Mouse (Mus musculus) hindbrain, embryonic 11.5 days (tissue): ENCODE data around the gene Cntrl. TPM values are rescaled to one million over a fixed set of nuclear protein-coding genes. Genes with fewer than 3 reads are reported as not detected.
A peak's percentile ranks its signal among the peaks of the same experiment; 100 is the strongest.

Experiments used
- ATAC-seq: fragments of 200-750 bp; cut with Nextera tagmentation; 2 replicates; pipeline ENCODE4 v1.8.0; 2017; ENCODE audit warnings: mild to moderate bottlenecking, moderate TSS enrichment, moderate library complexity; ENCODE audit not compliant: low FRiP score
- DNase-seq: peaks from one replicate; pipeline ENCODE4 v3.0.0-alpha.2; 2015; ENCODE audit warnings: low spot score
- H3K27ac ChIP-seq: fragments of 300-500 bp; sonication (generic); 2 replicates; pipeline ENCODE4 v1.5.1; 2014; ENCODE audit warnings: mild to moderate bottlenecking, low read depth, low read length
- H3K27me3 ChIP-seq: fragments of 300-500 bp; sonication (generic); 2 replicates; pipeline ENCODE4 v1.6.1; 2014; ENCODE audit warnings: mild to moderate bottlenecking, low read length, moderate library complexity, mixed read lengths; ENCODE audit not compliant: control insufficient read depth, insufficient read depth
- H3K36me3 ChIP-seq: fragments of 300-500 bp; sonication (generic); 2 replicates; pipeline ENCODE4 v1.6.1; 2014; ENCODE audit warnings: mild to moderate bottlenecking, low read length, moderate library complexity, mixed read lengths; ENCODE audit not compliant: control insufficient read depth, insufficient read depth
- H3K4me1 ChIP-seq: fragments of 300-500 bp; sonication (generic); replicated peaks from 2 replicates; pipeline ENCODE4 v1.6.1; 2014; ENCODE audit warnings: low read length, mixed read lengths; ENCODE audit not compliant: control insufficient read depth, insufficient read depth
- H3K4me2 ChIP-seq: fragments of 300-500 bp; sonication (generic); replicated peaks from 2 replicates; pipeline ENCODE4 v1.6.1; 2014; ENCODE audit warnings: mild to moderate bottlenecking, low read depth, low read length
- H3K4me3 ChIP-seq: fragments of 300-500 bp; sonication (generic); 2 replicates; pipeline ENCODE4 v1.5.1; 2014; ENCODE audit warnings: low read depth, low read length
- H3K9ac ChIP-seq: fragments of 300-500 bp; sonication (generic); 2 replicates; pipeline ENCODE4 v1.6.1; 2014; ENCODE audit warnings: low read depth, low read length
- H3K9me3 ChIP-seq: fragments of 300-500 bp; sonication (generic); 2 replicates; pipeline ENCODE4 v1.6.1; 2016; ENCODE audit warnings: low read length; ENCODE audit not compliant: control insufficient read depth
- WGBS: fragments of 180-500 bp; shearing (Covaris S2); extraction: QIAGEN DNeasy Blood & Tissue Kit; methylation state at CpG from one replicate; pipeline ENCODE4 v1.1.7; 2014; 5-methylcytosine and 5-hydroxymethylcytosine counted together
- polyA plus RNA-seq: library from polyadenylated mRNA; unstranded; fragments of >200 nt; fragmentation: Nextera tagmentation; extraction: Ambion mirVana; gene quantifications from 2 replicates; pipeline ENCODE4 v1.2.1, GENCODE M21; 2014

Cntrl gene
- polyA plus RNA-seq, 1 experiment from 2014 or later: 38.6 TPM

GRCm38 (mm10) chr2:35208931-35209665 is 99.8 kb downstream of the Cntrl start:
- Histone ChIP-seq H3K36me3 (no peaks in the 10 kb centered on the region), H3K9ac (no peak overlapping the region), H3K4me2 (no peak overlapping the region), H3K4me1 (no peaks in the 10 kb centered on the region), H3K9me3 (no peaks in the 10 kb centered on the region), H3K4me3 (no peak overlapping the region), H3K27ac (no peak overlapping the region), H3K27me3 (no peaks in the 10 kb centered on the region)
- ATAC-seq: no peak
- 78% methylated on average over 8 of the region's 8 CpGs for WGBS
- DNase-seq: no peak

DNA sequence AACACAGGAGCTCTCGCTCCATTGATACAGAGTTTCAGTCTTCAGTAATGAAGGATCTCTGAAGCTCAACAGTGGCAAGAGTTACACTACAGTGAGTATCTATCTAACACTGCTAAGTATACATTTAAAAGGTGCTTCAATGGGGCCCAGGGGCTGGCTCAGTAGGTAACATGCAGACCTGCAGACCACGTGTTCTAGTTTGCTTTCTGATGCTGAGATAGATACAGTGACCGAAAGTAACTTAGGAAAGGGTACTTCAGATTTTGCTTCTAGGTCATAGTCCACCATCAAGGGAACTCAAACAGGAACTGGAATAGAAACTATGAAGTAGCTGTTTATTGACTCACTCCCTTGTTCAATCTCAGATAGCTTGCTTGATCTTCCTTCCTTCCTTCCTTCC is 102.4 kb downstream of the Cntrl start:
- Histone ChIP-seq H3K36me3 (no peaks in the 10 kb centered on the region), H3K9ac (no peak overlapping the region), H3K27ac (no peak overlapping the region), H3K27me3 (no peaks in the 10 kb centered on the region), H3K4me2 (no peak overlapping the region), H3K4me1 (no peaks in the 10 kb centered on the region), H3K9me3 (no peaks in the 10 kb centered on the region), H3K4me3 (no peak overlapping the region)
- DNase-seq: no peak
- 85% methylated on average over 3 of the region's 3 CpGs for WGBS
- no peak for ATAC-seq

GRCm38 (mm10) chr2:35213345-35213910 is 104.1 kb downstream of the Cntrl start:
- no peaks in the 10 kb centered on the region for H3K9me3 ChIP-seq
- H3K4me2 ChIP-seq: no peak overlapping the region
- H3K9ac ChIP-seq: no peak overlapping the region
- no peaks in the 10 kb centered on the region for H3K4me1 ChIP-seq
- ATAC-seq (no peak), DNase-seq (no peak)
- H3K4me3 ChIP-seq: no peak overlapping the region
- no peak overlapping the region for H3K27ac ChIP-seq
- H3K36me3 ChIP-seq: no peaks in the 10 kb centered on the region
- 90% methylated on average over 12 of the region's 12 CpGs for WGBS
- no peaks in the 10 kb centered on the region for H3K27me3 ChIP-seq

- no peak overlapping the region for H3K9ac ChIP-seq
- no peaks in the 10 kb centered on the region for H3K36me3 ChIP-seq
- H3K9me3 ChIP-seq: no peaks in the 10 kb centered on the region
- H3K4me2 ChIP-seq: no peak overlapping the region; the same call in 1 of the 2 replicates
- 6% methylated on average over 12 of the region's 12 CpGs for WGBS
- no peaks in the 10 kb centered on the region for H3K4me1 ChIP-seq
- no peaks in the 10 kb centered on the region for H3K27me3 ChIP-seq
- peak; percentile 93 for ATAC-seq
- no peak overlapping the region for H3K4me3 ChIP-seq
- DNase-seq: peak; percentile 95
- H3K27ac ChIP-seq: peak overlapping the region; percentile 39; the same call in 1 of the 2 replicates
Observed at GRCm38 (mm10) chr2:35214881-35215358, 105.6 kb downstream of the Cntrl start.

DNA sequence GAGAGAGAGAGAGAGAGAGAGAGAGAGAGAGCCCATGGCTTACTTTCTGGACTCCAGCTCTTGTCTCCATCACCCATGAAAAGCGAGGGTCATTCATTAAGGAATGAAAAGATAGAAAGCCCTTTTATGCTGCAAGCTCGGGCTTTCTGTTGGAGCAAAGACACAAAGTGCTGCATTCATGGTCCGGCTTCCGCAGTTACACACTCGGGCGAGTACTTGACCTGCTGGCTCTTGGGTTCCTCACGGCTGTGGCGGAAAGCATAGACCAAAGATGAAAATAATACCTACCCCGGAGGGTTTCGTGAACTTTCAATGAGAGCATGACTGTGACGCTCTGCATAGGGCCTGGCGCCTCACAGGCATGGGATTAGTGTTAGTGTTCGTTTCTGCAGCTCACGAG is 106.1 kb downstream of the Cntrl start:
- Histone ChIP-seq H3K27me3 (no peaks in the 10 kb centered on the region), H3K4me1 (no peaks in the 10 kb centered on the region), H3K27ac (peak overlapping the region; percentile 39; the same call in 1 of the 2 replicates), H3K4me3 (no peak overlapping the region), H3K9ac (peak overlapping the region; percentile 37; the same call in 1 of the 2 replicates), H3K9me3 (no peaks in the 10 kb centered on the region), H3K4me2 (peak overlapping the region; percentile 11; the same call in 1 of the 2 replicates), H3K36me3 (no peaks in the 10 kb centered on the region)
- 46% methylated on average over 14 of the region's 14 CpGs for WGBS
- peak; percentile 45; the same call in 1 of the 2 replicates for ATAC-seq
- peak; percentile 55 for DNase-seq

DNA sequence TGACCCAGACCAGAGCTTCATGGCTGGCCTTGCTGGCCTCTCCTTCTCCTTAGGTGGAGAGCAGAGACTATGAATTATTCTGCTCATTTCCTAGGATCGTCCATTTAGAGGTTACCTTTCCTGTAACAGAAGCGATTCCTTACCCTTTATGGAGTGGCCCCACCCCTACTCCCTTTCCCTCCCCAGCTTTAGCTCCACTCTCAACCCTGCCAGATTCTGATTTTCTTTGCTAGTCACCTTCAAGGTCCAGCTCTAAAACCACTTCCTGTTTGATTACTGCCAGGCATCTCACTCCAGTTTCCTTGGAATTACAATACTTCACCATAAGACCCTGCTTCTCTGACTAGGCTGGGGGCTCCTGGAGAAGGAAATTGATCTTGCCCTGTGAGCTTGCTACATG is 107.4 kb downstream of the Cntrl start:
- ATAC-seq (no peak), DNase-seq (no peak)
- Histone ChIP-seq H3K9me3 (no peaks in the 10 kb centered on the region), H3K9ac (no peak overlapping the region), H3K27ac (no peak overlapping the region), H3K27me3 (no peaks in the 10 kb centered on the region), H3K4me1 (no peaks in the 10 kb centered on the region), H3K4me3 (no peak overlapping the region), H3K4me2 (no peak overlapping the region), H3K36me3 (no peaks in the 10 kb centered on the region)
- WGBS: 79% methylated on average over 2 of the region's 2 CpGs

GRCm38 (mm10) chr2:35218736-35219135 is 109.4 kb downstream of the Cntrl start:
- ATAC-seq (no peak), DNase-seq (no peak)
- Histone ChIP-seq H3K36me3 (no peaks in the 10 kb centered on the region), H3K4me1 (no peaks in the 10 kb centered on the region), H3K27ac (no peak overlapping the region), H3K9me3 (no peaks in the 10 kb centered on the region), H3K9ac (no peak overlapping the region), H3K4me2 (no peak overlapping the region), H3K27me3 (no peaks in the 10 kb centered on the region), H3K4me3 (no peak overlapping the region)
- WGBS: 94% methylated on average over 3 of the region's 3 CpGs

- no peak for ATAC-seq
- Histone ChIP-seq H3K4me1 (no peaks in the 10 kb centered on the region), H3K4me3 (no peak overlapping the region), H3K27ac (no peak overlapping the region), H3K9ac (no peak overlapping the region), H3K9me3 (no peaks in the 10 kb centered on the region), H3K27me3 (no peaks in the 10 kb centered on the region), H3K36me3 (no peaks in the 10 kb centered on the region), H3K4me2 (no peak overlapping the region)
- DNase-seq: no peak
- WGBS: 75% methylated on average over 6 of the region's 6 CpGs
Observed at GRCm38 (mm10) chr2:35222822-35223391, 113.6 kb downstream of the Cntrl start.
